Mouse (Mus musculus): ENCODE results near the gene Jag2. TPM values are rescaled to one million over a fixed set of nuclear protein-coding genes. Genes with fewer than 3 reads are reported as not detected.

Jag2 gene
- 15.0 and 24.3 TPM in 2 replicates for polyA plus RNA-seq (2012; rRNA removed)

DNA sequence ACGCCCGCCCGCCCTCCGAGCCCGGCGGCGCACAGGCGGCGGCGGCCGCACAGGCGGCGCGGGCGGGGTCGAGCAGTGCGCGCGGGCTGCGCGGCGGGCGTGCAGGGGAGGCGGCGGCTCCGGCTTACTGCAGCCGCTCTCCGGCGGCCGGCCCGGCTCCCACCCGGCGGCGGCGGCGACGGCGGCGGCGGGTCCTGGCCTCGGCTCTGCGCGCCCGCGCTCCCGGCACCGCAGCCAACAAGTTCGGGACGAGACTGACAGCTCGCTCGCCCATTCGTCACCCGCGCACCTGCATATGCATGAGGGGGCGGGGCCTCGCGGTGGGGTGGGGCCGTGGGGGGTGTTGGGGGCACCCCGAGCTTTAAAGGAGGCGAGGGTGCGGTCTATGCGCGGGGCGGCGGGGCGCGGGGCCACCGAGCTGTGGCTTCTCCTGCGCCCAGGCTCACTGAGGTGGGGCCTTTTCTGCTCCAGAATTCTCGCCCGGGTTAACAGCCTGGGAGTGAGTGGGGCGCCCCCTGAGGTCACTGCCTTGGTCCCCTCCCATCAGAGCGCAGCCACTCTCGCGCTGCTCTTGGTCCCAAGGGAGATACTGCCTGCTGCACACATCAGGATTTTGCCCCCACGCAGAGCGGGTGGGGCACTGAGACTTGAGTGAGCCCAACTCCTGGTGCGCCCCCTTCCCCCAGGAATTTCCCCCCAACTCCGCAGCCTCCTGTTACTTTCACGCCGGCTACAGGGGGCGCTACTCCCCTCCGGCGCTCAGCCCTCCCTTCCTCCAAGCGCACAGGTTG is at the start of gene Jag2:
Jag2 (minus strand) TSS at position 215 of the 791 bp plus-strand sequence.

DNA sequence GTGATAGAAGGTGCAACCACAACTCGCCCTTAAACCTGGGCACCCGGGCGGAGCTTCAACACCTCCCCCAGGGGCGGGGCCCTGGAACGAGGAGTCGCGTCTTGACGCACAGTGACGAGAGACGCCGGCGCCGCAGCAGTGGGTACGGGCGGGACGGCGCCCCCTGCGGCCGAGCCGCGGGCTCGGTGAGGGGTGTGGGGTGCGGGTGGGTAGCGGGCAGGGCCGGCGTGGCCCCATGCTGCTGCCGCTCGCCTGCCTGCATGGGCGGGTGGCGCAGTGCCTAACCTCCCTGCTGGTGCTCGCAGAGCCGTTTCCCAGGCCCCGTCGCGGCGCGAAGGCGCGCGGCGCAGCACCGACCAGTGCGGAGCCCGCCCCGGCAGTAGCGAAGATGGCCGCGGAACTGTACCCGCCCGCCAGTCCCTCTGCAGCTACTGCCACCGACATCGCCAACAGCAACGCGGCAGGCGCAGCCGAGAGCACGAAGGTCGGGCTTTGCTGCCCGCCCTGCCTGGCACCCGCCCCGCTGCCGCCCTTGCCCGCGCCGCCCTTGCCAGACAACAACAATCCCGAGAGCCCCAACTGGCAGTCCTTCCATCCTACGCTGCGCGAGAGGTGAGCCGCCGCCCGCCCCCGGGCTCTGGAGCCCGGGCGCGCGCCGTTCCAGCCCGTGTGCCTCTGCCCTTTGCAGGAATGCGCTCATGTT is 46.9 kb upstream of the Jag2 start, which contains the start of gene Btbd6:
Btbd6 (plus strand) TSS at position 112 of the 703 bp plus-strand sequence.

DNA sequence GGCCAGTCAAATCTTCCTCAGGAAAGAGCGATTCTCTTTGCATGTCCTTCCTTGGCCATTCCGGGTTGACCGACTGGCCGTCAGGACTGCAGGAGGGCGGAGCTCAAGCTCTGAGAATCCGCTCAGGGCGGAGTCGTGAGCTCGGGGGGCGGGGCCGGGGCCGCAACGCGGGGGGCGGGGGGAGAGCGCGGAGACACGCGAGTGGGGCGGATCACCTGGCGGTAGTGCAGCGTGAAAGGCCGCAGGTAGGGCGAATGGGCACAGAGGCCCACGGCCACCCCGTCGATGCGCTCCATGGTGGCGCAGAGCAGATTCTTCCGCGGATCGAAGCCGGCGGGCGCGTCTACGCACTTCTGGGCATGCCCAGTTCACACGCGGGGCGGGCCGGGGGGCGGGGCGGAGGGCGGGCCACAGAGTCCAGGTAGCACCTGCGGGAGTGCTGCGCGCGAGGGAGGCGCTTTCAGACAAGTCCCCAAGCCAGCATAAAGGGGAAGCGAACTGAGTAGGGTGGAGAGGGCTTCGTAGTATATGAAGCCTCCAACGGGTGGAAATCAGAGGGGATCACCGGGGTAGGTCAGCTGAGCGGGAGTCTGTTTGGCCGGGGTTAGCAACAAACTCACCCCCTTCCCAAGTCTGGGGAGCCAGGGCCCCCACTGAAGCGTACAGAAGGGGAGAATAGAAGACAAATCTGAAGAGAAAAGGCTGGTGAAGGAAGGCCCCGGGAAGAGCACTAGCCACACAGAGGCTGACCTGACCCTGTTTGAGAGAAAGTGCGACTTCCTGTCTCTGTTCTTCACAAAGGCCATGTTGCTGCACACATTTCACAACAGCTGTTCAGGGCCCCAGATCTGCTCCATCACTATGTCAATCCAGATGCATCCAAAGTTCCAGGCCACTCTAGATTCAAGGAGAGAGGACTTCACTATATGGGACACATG is 12.5 kb upstream of the Jag2 start, which contains the start of gene Nudt14:
Nudt14 (minus strand) TSS at position 349 of the 938 bp plus-strand sequence.

DNA sequence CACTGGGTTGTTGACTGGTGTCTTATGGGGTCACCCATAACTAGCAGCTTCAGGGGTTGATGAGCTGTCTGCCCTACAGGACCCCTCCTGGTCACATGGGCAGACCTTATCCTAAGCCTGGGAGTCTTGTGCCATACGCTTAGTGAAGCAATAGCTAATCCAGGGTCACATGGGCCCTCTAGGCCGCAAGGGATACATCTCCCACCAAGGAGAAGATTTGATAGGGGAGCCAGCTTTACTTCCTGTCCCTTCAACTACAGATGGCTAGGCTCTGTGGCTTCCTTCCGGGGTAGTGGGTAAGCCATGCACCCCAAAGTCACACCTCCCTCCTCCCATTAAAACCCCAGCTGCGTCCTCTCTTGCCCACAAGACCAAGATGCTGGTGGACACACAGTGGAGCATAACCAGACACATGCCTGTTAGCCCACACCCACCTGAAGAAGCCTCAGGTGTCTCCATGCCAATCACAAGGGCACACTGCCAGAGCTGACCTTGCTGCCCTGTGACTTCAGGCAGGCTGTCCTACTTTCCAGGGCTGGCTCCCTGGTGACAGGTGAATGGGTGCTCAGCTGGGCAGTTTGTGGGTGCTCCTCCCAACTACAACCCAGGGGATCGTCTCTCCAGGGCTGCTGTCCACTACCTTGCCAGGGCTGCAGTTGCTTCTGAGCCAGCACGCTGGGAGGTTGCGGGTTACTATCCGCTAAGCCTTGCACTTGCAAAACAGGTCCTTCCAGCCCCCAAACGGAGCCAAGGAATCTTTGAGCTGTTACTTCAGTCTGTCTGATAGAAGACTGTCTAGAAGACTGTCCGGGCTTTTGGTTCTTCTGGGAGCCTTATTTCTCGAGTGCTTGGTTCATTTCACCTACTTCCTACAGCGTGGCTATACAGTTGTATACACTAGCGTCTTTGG is 61.1 kb downstream of the Jag2 start, which contains the start of gene Gpr132:
Gpr132 (minus strand) TSS at position 51 of the 910 bp plus-strand sequence.

Other genes starting within 250 kb of the Jag2 start
- gene Cep170b, start 209.3 kb downstream of the Jag2 start, polyA plus RNA-seq (2012; rRNA removed): 53.4 and 62.7 TPM in 2 replicates
- 8.0 and 11.8 TPM in 2 replicates for gene Pld4, start 169.1 kb downstream of the Jag2 start, polyA plus RNA-seq (2012; rRNA removed)
- 4.8 and 6.8 TPM in 2 replicates for gene Ahnak2, start 127.1 kb downstream of the Jag2 start, polyA plus RNA-seq (2012; rRNA removed)
- 5.3 and 9.1 TPM in 2 replicates for gene Clba1, start 120.8 kb downstream of the Jag2 start, polyA plus RNA-seq (2012; rRNA removed)
- 11.5 and 11.9 TPM in 2 replicates for gene Cdca4, start 100.4 kb downstream of the Jag2 start, polyA plus RNA-seq (2012; rRNA removed)
- 0.87 and 2.0 TPM in 2 replicates for gene Gpr132, start 61.5 kb downstream of the Jag2 start, polyA plus RNA-seq (2012; rRNA removed)
- 28.5 and 33.8 TPM in 2 replicates for gene Nudt14, start 12.3 kb upstream of the Jag2 start, polyA plus RNA-seq (2012; rRNA removed)
- gene Btbd6, start 46.7 kb upstream of the Jag2 start, polyA plus RNA-seq (2012; rRNA removed): 38.8 and 132 TPM in 2 replicates
- gene Brf1, start 70.9 kb upstream of the Jag2 start, polyA plus RNA-seq (2012; rRNA removed): 16.7 and 28.0 TPM in 2 replicates
- gene Pacs2, start 84.7 kb upstream of the Jag2 start, polyA plus RNA-seq (2012; rRNA removed): 15.7 and 17.0 TPM in 2 replicates
- 0.35 TPM in 2 replicates for gene Tex22, start 144.7 kb upstream of the Jag2 start, polyA plus RNA-seq (2012; rRNA removed)
- 27.7 and 29.8 TPM in 2 replicates for gene Mta1, start 168.5 kb upstream of the Jag2 start, polyA plus RNA-seq (2012; rRNA removed)
- 188 TPM in 2 replicates for gene Crip2, start 210.5 kb upstream of the Jag2 start, polyA plus RNA-seq (2012; rRNA removed)
- 224 and 249 TPM in 2 replicates for gene Crip1, start 216.5 kb upstream of the Jag2 start, polyA plus RNA-seq (2012; rRNA removed)
- 3.6 and 4.8 TPM in 2 replicates for gene Tedc1, start 226.6 kb upstream of the Jag2 start, polyA plus RNA-seq (2012; rRNA removed)

All from stomach, adult 2 months (tissue).